Comparison of ENCODE assay signal across 8 mouse cellular contexts in the genomic region with DNA sequence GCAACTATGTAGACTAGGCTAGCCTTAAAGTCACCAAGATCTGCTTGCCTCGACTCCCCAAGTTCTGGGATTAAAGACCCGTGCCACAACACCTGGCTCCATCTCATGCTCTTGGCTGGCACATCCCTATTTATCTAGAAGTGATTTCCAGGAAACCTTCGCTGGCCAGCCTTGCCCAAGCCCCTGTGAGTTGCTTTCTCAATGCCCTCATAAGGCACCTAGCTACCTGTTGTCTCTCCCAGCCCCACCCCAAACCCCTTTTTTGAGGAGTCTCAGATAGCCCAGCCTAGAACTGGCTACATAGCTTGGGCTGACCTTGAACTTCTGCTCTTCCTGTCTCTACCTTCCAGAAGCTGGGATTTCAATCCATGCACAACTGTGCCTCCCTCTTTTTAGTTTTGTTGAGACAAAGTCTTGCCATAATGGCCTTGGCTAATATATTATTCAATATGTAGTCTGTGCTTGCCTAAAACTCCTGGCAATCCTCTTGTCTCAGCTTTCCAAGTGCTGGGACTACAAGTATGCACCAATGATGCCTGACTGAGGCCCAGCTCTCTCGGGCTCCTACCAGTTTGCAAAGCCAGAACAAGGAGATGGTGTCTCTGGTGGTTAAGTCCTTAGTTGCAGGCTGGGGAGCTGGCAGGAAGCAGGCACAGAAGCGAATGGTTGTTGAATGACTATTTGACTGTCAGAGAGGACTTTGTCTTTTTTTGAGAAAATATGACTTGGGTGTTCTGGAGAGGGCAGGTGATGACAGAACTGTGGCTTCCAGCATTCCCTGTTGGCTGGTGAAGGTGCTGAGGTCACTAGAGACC. TPM values are rescaled to one million over a fixed set of nuclear protein-coding genes. Genes with fewer than 3 reads are reported as not detected.
DNase-seq lines count a peak whose midpoint lies in the region; ATAC-seq and TF ChIP-seq lines count a peak whose summit lies in the region.

No protein-coding gene starts in this region.

- DNase-seq in left cerebral cortex, adult 2 months (ENCODE audit: extremely low spot score in 1 of 2, low spot score in 2 of 2): no peak
- DNase-seq in left cerebral cortex, adult 9 months (ENCODE audit: low spot score in 2 of 2): no peak
- peak; percentile 45 for DNase-seq in midbrain, postnatal 0 days (ENCODE audit: low spot score)
- DNase-seq in c-Kit-positive CD71-positive TER-119-positive erythroid progenitor cells, embryonic 14.5 days (ENCODE audit: low spot score): no peak
- DNase-seq in ovary, postnatal 14 days (ENCODE audit: low spot score): no peak

- TF ChIP-seq POLR2A in bone marrow, adult 2 months (IDR thresholded peaks at IDR 0.05; ENCODE audit: borderline replicate concordance, control insufficient read depth, low read depth, low read length): no peak

- peaks cover 6% of the 10 kb centered on the region for H3K4me1 ChIP-seq in bone marrow, adult 2 months (ENCODE audit: control insufficient read depth, insufficient read depth, low read length)
- peaks cover 28% of the 10 kb centered on the region for H3K4me1 ChIP-seq in heart, embryonic 13.5 days
- peaks cover 21% of the 10 kb centered on the region for H3K4me1 ChIP-seq in limb, embryonic 13.5 days
- peaks cover 9% of the 10 kb centered on the region; the same call in 1 of the 2 replicates for H3K4me1 ChIP-seq in midbrain, postnatal 0 days (ENCODE audit: insufficient read depth, low read length)

- H3K4me3 ChIP-seq in left cerebral cortex, adult 2 months: no peak overlapping the region
- peak overlapping the region; percentile 66 for H3K4me3 ChIP-seq in bone marrow, adult 2 months (replicated peaks; ENCODE audit: control insufficient read depth, low read depth, low read length)
- H3K4me3 ChIP-seq in heart, embryonic 13.5 days: peak overlapping the region; percentile 89
- H3K4me3 ChIP-seq in limb, embryonic 13.5 days: peak overlapping the region; percentile 82
- H3K4me3 ChIP-seq in midbrain, postnatal 0 days (ENCODE audit: low read depth, low read length): 0 out of 2 replicates have a peak overlapping the region, but pooled peaks have one; percentile 84

- WGBS in bone marrow, adult 2 months: 51% methylated on average over 5 of the region's 5 CpGs
- 64% methylated on average over 5 of the region's 5 CpGs for WGBS in heart, embryonic 13.5 days
- WGBS in limb, embryonic 13.5 days: 75% methylated on average over 5 of the region's 5 CpGs
- WGBS in midbrain, postnatal 0 days: 69% methylated on average over 5 of the region's 5 CpGs

- TF ChIP-seq CTCF in left cerebral cortex, adult 2 months (IDR thresholded peaks at IDR 0.05): peak; percentile 46
- TF ChIP-seq CTCF in bone marrow, adult 2 months (IDR thresholded peaks at IDR 0.05; ENCODE audit: control insufficient read depth, insufficient read depth, low read length): peak; percentile 34; the same call in 1 of the 2 replicates
- peak; percentile 66 for TF ChIP-seq CTCF in midbrain, postnatal 0 days (IDR thresholded peaks at IDR 0.05)

- H3K36me3 ChIP-seq in heart, embryonic 13.5 days: no peaks in the 10 kb centered on the region
- H3K36me3 ChIP-seq in limb, embryonic 13.5 days: no peaks in the 10 kb centered on the region
- H3K36me3 ChIP-seq in midbrain, postnatal 0 days (ENCODE audit: insufficient read depth, low read length): no peaks in the 10 kb centered on the region

- intact Hi-C loops in left cerebral cortex, adult 2 months (cut with DNase I): loop anchor here (2.0 kb wide), 1 partner anchor 61 kb away; no protein-coding TSS in a partner anchor

- peak overlapping the region; percentile 96 for H3K4me2 ChIP-seq in heart, embryonic 13.5 days
- peak overlapping the region; percentile 96 for H3K4me2 ChIP-seq in limb, embryonic 13.5 days (replicated peaks)
- H3K4me2 ChIP-seq in midbrain, postnatal 0 days (ENCODE audit: low read depth, low read length, poor library complexity, severe bottlenecking): peak overlapping the region; percentile 90; the same call in 1 of the 2 replicates

- H3K9ac ChIP-seq in heart, embryonic 13.5 days: peak overlapping the region; percentile 98; the same call in 1 of the 2 replicates
- H3K9ac ChIP-seq in limb, embryonic 13.5 days: no peak overlapping the region
- no peak overlapping the region for H3K9ac ChIP-seq in midbrain, postnatal 0 days (replicated peaks; ENCODE audit: low read length, poor library complexity, severe bottlenecking)

- no peaks in the 10 kb centered on the region for H3K9me3 ChIP-seq in heart, embryonic 13.5 days
- no peaks in the 10 kb centered on the region for H3K9me3 ChIP-seq in limb, embryonic 13.5 days
- H3K9me3 ChIP-seq in midbrain, postnatal 0 days (ENCODE audit: low read length): no peaks in the 10 kb centered on the region

- no peaks in the 10 kb centered on the region for H3K27me3 ChIP-seq in heart, embryonic 13.5 days (replicated peaks)
- H3K27me3 ChIP-seq in limb, embryonic 13.5 days: no peaks in the 10 kb centered on the region
- no peaks in the 10 kb centered on the region for H3K27me3 ChIP-seq in midbrain, postnatal 0 days (ENCODE audit: insufficient read depth, low read length)

- 0 out of 2 replicates have a peak overlapping the region, but pooled peaks have one; percentile 8 for H3K27ac ChIP-seq in left cerebral cortex, adult 2 months
- peak overlapping the region; percentile 94; the same call in 1 of the 2 replicates for H3K27ac ChIP-seq in bone marrow, adult 2 months (ENCODE audit: control insufficient read depth, insufficient read depth, low read depth, low read length, poor library complexity)
- H3K27ac ChIP-seq in heart, embryonic 13.5 days (replicated peaks): peak overlapping the region; percentile 98; the same call in 1 of the 2 replicates
- H3K27ac ChIP-seq in limb, embryonic 13.5 days: peak overlapping the region; percentile 96
- 0 out of 2 replicates have a peak overlapping the region, but pooled peaks have one; percentile 87 for H3K27ac ChIP-seq in midbrain, postnatal 0 days (ENCODE audit: low read depth, low read length)

- no peak for ATAC-seq in heart, embryonic 13.5 days (ENCODE audit: extremely low read depth, insufficient number of reproducible peaks, low FRiP score, low TSS enrichment)
- ATAC-seq in limb, embryonic 13.5 days (ENCODE audit: low FRiP score, low read depth): no peak
- ATAC-seq in midbrain, postnatal 0 days (ENCODE audit: low FRiP score): no peak

RNA-seq across cellular contexts. Expression of gene Zfp710, which starts 0.8 kb away (rescaled TPM):
- 10 to 100 TPM; 18.9 to 21.7 TPM for total RNA-seq in left cerebral cortex, adult 2 months (2021)
- polyA plus RNA-seq in bone marrow, adult 2 months (2011; ENCODE audit: insufficient read depth, insufficient read length, low replicate concordance, missing spikeins): 12.5 and 28.1 TPM in 2 replicates
- polyA plus RNA-seq in heart, embryonic 13.5 days (2015; fragmentation: Nextera tagmentation; extraction: Ambion mirVana): 11.6 and 12.1 TPM in 2 replicates
- 15.0 and 15.9 TPM in 2 replicates for polyA plus RNA-seq in limb, embryonic 13.5 days (2015; fragmentation: Nextera tagmentation; extraction: Ambion mirVana)
- total RNA-seq in midbrain, postnatal 0 days (2014; rRNA removed): 25.1 and 33.6 TPM in 2 replicates
- polyA plus RNA-seq in midbrain, postnatal 0 days (2015; fragmentation: Nextera tagmentation; extraction: Ambion mirVana): 9.8 and 10.7 TPM in 2 replicates

Comparison
In these comparisons a context has a peak if more than half of its experiments do, and no peak if none do; other contexts are left out.
1. H3K27ac ChIP-seq: peak in every context shown above with its lines; median percentile 98 in heart, embryonic 13.5 days; 96 in limb, embryonic 13.5 days; 94 in bone marrow, adult 2 months; 87 in midbrain, postnatal 0 days; 8 in left cerebral cortex, adult 2 months.